Mouse (Mus musculus) CD8-positive naive resting alpha-beta T cell, adult 2 months (primary cell): ENCODE measurements around the gene Mov10.
A peak's percentile ranks its signal among the peaks of the same experiment; 100 is the strongest.

ENCODE experiments used
- DNase-seq, 2 experiments: peaks; one replicate each; pipeline ENCODE4 v3.0.0; 2022; ENCODE audit warnings: low read depth in 2 of 2, low spot score in 2 of 2

Mov10 gene

GRCm38 (mm10) chr3:104811752-104812151 is 6.6 kb downstream of the Mov10 start:
- no peak for DNase-seq

DNA sequence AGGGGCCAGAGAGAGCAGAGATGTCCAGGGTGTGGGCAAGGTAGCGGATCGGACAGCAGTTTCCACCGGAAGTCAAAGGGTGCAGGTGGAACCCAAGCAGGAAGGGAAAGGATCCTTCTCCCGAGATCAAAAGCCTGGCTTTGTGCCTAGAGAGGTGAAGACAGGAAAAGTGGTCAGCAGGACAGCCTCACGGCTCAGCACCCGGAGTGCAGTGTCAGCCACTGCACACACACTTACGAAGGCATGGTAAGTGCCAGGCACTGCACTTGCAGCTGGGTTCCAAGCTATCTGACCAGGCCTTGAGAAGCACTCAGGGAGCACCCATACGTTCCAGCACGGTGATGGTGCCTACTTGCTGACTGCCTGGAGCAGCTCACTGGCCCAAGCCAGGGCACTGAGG is 12.8 kb downstream of the Mov10 start:
- DNase-seq: no peak

DNA sequence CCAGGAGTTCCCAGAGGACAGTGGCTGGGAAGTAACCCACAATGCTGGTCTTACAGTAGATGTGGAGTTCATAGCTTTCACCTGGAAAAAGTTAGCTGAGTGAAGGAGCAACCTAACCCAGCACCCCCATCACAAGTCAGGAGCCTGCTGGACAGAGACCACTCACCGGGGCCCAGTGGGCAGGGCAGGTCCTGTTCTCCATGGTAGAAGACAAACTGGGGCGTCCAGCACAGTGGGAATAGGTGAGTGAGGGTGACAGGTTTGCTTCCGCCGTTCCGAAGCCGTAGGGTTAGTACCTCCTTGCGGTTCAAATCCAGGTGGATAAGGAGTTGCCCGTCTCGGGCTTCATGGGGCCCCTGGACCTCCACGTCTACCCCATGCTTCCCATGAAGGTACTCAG is 14.1 kb downstream of the Mov10 start:
- DNase-seq: no peak

- no peak for DNase-seq
These were observed 16.9 kb downstream of the Mov10 start for GRCm38 (mm10) chr3:104801481-104801880.

GRCm38 (mm10) chr3:104800681-104801080 is 17.7 kb downstream of the Mov10 start:
- no peak for DNase-seq

DNA sequence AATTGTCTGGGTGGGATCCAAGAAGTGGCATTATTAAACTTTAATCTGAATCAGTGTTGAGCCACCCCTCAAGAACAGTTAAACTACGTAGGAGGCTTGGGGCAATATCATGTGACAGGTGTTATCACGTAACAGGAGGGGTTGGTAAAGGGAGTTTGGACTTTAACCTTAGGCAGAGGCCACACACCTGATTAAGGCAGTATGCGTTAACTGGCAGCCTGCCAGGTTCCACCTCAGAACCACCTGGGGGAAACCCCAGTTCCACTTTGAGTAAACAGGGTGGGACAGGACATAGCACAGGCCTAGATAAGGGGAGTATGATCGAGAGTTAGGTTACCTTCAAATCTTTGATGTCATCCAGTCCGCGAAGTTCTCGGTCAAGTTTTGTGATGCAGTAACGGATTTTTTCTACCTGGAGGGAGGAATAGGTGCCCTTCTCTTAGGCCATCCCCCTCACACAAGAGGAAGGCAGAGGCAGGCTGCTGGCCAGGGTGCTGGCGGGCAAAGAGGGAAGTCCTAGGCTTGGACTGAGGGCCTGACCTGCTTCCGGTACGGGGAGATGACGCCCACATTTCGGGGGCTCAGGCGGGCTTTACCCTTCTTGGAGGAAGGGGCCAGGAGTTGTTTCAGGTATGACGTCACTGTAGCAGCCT is 21.8 kb downstream of the Mov10 start:
- peak in 1 of 2 experiments; percentile 29 for DNase-seq

- DNase-seq: no peak
These were observed 22.6 kb downstream of the Mov10 start for GRCm38 (mm10) chr3:104795661-104796340.

GRCm38 (mm10) chr3:104794953-104795470 is 23.4 kb downstream of the Mov10 start:
- DNase-seq: no peak

GRCm38 (mm10) chr3:104793871-104794828 is 24.2 kb downstream of the Mov10 start:
- peak in 1 of 2 experiments; percentile 29 for DNase-seq

DNA sequence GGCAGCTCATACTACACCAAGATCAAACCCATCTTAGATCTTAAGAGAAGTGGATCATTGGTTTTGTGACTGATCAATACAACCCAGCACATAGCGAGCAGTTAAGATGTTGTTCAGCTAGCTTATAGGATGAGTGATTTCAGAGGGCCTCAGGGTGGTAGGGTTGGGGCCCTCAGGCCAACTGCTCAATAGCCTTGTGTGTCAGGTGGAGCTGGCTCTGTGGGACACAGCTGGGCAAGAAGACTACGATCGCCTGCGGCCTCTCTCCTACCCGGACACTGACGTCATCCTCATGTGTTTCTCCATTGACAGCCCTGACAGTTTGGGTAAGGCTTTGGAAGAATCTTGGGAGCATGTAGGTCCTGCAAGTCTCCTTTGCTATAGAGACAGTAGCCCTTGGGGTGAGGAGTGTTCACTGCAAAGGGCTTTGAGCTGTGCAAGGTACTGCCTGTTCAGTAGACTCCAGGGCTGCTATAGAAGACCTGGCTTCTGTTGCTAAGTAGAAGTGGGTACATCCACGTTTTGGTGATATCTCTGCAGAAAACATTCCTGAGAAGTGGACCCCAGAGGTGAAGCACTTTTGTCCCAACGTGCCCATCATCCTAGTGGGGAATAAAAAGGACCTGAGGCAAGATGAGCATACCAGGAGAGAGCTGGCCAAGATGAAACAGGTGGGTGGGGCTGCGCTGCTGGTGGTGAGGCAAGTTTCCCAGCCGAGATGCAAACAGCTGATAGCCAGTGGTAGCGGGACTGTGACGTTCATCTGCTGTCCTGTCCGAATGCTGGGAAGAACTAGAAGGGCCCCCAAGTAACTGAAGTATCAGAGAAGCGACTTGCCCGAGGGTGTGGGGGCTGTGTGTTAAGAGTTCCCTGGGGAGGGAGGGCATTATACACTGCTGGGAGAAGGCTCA is 25.7 kb downstream of the Mov10 start:
- DNase-seq: no peak

- DNase-seq: no peak
These were observed 26.7 kb downstream of the Mov10 start for GRCm38 (mm10) chr3:104791671-104792070.

- no peak for DNase-seq
These were observed 27.3 kb downstream of the Mov10 start for GRCm38 (mm10) chr3:104791017-104791416.

DNA sequence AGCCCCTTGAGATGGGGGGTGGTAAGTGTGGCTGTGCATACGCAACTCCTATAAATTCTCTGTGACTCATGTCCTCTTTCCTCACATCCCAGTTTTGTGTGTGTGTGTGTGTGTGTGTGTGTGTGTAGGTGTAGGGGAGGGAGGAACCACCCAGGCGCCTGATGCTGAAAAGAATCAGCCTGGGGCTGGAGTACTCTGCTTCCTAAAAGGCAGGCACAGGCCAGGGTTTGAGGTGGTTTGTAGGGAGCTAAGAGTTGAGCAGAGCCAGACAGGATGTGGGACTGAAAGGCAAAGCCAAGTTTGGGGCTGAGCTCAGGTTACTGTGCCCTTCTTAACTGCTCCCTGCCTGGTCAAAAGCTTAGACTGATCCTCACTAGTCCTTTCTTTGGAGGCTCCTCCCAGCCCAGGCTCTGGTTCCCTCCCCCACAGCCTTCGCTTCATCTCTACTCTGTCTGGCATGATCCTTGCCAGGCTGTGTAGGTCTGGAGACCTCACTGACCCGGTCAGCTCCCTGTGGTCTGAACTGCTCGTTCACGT is 27.9 kb downstream of the Mov10 start:
- DNase-seq: no peak

DNA sequence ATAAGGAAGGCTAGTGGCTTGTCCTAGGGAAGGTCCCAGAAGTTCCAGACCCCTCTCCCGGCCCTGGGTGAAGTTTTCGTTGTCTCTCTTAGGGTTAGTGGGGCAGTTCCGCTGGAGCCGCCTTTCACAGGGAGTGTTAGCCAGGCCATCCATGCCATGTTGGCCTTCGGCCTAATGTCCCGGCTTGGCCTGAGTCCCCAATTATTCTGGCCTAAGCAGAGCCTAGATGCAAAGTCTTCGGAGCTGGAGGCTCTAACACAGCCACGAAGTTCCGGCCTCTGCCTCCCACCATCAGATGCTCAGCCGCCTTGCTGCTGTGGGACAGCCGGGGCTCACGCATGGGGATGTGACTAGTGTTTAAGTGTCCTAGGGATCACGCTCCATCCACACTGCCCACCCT is 28.5 kb downstream of the Mov10 start:
- no peak for DNase-seq

GRCm38 (mm10) chr3:104789312-104789605 is 29.1 kb downstream of the Mov10 start:
- no peak for DNase-seq

DNA sequence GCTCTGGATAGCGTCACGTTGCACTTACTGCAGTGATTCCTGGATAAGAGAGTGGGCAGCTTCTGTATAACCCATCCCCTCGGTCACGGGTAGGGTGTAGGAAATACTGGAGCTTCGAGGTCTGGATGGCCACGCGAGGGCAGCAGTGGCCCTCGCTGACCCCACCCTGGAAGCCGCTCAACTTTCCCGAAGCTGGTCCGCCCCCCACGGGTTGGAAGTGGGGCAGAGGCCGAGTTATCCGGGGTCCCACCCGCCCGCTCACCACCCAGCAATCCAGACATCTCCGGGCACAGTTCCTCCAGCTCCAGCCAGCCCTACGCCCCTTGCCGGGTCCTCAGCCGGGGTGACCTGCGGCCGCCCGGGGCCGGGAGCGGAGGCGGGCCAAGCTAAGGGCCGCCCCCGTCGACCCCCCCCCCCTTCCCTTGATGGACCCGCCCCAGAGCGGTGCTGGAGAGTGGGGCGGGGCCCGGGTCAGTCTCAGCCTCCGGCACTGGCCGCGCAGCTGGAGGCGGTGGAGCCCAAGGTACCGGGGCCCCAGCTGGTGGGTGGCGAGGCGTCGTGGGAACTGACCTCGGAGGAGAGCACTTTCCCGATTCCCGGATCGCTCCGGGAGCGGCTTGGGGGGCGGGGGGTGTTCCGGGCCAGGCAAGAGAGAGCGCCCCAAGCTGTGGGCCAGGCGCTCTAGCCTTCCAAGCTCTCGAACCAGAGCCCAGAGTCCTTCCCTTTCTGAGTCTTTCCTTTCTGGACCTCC is 29.6 kb downstream of the Mov10 start:
- no peak for DNase-seq

- no peak for DNase-seq
These were observed 30.3 kb downstream of the Mov10 start, which contains the start of gene Rhoc for GRCm38 (mm10) chr3:104788075-104788474. Gene Rhoc (plus strand): TSS chr3:104788375.

GRCm38 (mm10) chr3:104785284-104785683 is 33.1 kb downstream of the Mov10 start:
- no peak for DNase-seq

- no peak for DNase-seq
These were observed 34.3 kb downstream of the Mov10 start for GRCm38 (mm10) chr3:104783971-104784500.
